Mouse (Mus musculus): Measurements from ENCODE around the gene Scn10a. TPM values are rescaled to one million over a fixed set of nuclear protein-coding genes. Genes with fewer than 3 reads are reported as not detected.

Gene Scn10a
- total and polyA plus RNA-seq, 2 experiments from 2014 or later: 0.05 TPM; not detected in 1

DNA sequence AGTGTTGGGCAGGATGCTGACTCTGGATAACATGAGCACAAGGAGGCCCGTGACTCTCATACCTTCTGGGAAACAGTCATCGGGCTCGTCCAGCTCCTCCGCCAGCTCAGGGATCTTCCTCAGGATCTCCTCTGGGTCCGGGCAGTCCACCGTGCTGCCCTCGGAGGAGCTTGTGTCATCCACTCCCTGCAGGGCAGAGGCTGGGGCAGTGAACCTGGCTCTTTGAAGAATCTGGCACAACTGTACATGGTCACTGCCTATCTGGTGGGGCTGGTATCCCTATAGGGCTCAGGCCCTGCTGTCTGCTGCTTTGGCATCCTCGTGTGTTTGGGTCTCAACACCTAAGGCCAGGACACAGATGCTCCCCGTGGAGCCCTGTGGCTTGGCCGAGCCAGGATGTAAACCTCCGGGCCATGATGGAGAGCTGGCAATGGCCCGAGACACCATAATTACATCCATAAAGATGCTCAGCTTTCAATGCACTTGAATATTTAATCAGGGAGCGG lies 87.7 kb downstream of the Scn10a start:
- H3K4me3 ChIP-seq (ENCODE audit: low read length): no peak overlapping the region
- no peak overlapping the region for H3K4me2 ChIP-seq (ENCODE audit: low read depth, low read length)
- no peak overlapping the region for H3K27ac ChIP-seq
- H3K36me3 ChIP-seq (ENCODE audit: insufficient read depth, low read length): no peaks in the 10 kb centered on the region
- H3K9ac ChIP-seq (replicated peaks; ENCODE audit: low read length): no peak overlapping the region
- ATAC-seq (no peak), DNase-seq (ENCODE audit: low spot score) (peak; percentile 35)
- H3K27me3 ChIP-seq (ENCODE audit: insufficient read depth, low read length): no peaks in the 10 kb centered on the region
- WGBS: 51% methylated on average over 13 of the region's 13 CpGs
- H3K4me1 ChIP-seq (ENCODE audit: insufficient read depth, low read length): no peaks in the 10 kb centered on the region
- TF ChIP-seq CTCF (IDR thresholded peaks at IDR 0.05; ENCODE audit: low read depth): no peak
- no peaks in the 10 kb centered on the region for H3K9me3 ChIP-seq (ENCODE audit: low read length)

DNA sequence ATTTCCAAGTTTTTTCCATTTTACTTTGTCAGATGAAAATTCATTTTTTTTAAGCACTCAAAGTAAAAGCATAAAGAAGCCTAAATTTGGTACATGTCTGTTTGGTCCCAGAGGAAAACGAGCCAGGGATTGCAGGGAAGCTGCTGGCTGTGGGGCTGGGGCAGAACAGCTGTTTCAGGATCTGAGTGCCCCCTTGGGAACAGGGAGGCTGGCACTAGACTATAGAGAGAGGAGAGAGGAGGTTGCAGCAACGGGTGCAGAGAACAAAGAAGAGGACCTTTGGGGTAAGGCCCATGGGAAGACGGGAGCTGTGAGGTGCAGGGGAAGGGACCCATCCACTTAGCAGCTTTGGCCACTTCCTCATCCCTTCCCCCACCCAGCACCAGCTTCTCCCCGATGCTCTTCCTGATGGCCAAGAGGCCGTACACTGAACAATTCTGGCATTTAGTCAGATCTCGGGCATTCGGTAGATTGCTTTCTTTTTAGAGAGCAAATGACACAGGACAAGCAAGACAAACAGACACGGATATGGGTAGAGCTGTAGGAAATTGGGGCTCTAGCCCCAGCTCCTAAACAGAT lies 90.3 kb downstream of the Scn10a start:
- Histone ChIP-seq H3K4me3 (ENCODE audit: low read length) (no peak overlapping the region), H3K4me2 (ENCODE audit: low read depth, low read length) (no peak overlapping the region), H3K4me1 (ENCODE audit: insufficient read depth, low read length) (no peaks in the 10 kb centered on the region), H3K9me3 (ENCODE audit: low read length) (no peaks in the 10 kb centered on the region; the same call in 1 of the 2 replicates), H3K27me3 (ENCODE audit: insufficient read depth, low read length) (no peaks in the 10 kb centered on the region), H3K27ac (no peak overlapping the region), H3K36me3 (ENCODE audit: insufficient read depth, low read length) (no peaks in the 10 kb centered on the region), H3K9ac (replicated peaks; ENCODE audit: low read length) (no peak overlapping the region)
- WGBS: 53% methylated on average over 8 of the region's 8 CpGs
- DNase-seq (ENCODE audit: low spot score): no peak
- ATAC-seq: no peak
- no peak for TF ChIP-seq CTCF (IDR thresholded peaks at IDR 0.05; ENCODE audit: low read depth)

DNA sequence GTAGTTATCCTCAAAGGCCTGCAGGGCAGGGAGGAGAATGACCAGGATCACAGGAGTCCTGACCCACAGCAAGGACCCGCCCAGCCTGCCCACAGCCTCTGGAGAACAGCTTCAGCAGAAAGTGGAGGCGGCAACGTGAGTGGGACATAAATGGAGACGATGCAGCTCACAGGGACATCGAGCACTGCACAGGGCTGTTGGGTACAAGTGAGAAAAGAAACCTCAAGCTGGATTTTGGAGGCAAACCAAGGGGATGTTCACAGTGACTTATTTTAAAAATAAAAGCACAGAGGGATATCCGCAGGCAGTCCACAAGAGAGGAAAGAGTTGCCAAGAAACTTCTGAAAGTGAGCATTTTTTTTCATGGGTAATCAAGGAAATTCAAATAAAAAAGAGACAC lies 91.9 kb downstream of the Scn10a start:
- H3K4me1 ChIP-seq (ENCODE audit: insufficient read depth, low read length): no peaks in the 10 kb centered on the region
- H3K27me3 ChIP-seq (ENCODE audit: insufficient read depth, low read length): no peaks in the 10 kb centered on the region
- TF ChIP-seq CTCF (IDR thresholded peaks at IDR 0.05; ENCODE audit: low read depth): no peak
- H3K9me3 ChIP-seq (ENCODE audit: low read length): no peaks in the 10 kb centered on the region; the same call in 1 of the 2 replicates
- H3K4me3 ChIP-seq (ENCODE audit: low read length): no peak overlapping the region
- no peak overlapping the region for H3K4me2 ChIP-seq (ENCODE audit: low read depth, low read length)
- H3K9ac ChIP-seq (replicated peaks; ENCODE audit: low read length): no peak overlapping the region
- H3K27ac ChIP-seq: no peak overlapping the region
- 73% methylated on average over 6 of the region's 6 CpGs for WGBS
- ATAC-seq: no peak
- no peaks in the 10 kb centered on the region for H3K36me3 ChIP-seq (ENCODE audit: insufficient read depth, low read length)
- DNase-seq (ENCODE audit: low spot score): no peak

DNA sequence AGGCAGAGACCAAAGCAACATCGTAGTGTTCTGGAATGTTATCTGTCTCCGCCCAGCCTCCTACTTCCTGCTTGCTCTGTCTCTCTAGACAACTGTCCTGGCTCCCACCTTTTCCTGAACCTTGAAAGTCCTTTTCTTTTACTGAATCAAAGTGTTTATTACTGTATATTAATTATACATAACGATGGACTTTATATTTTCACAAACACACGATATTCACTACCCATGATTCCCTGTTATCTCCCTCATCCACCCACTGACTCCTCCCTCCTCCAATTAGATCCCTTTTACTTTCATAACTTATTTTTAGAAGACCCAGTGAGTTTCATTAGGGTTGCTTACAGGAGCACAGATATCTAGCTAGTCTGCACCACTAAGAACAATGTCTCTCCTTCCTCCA lies 95.0 kb downstream of the Scn10a start:
- DNase-seq (ENCODE audit: low spot score) (no peak), ATAC-seq (no peak)
- H3K27ac ChIP-seq: no peak overlapping the region
- no peaks in the 10 kb centered on the region for H3K36me3 ChIP-seq (ENCODE audit: insufficient read depth, low read length)
- 92% methylated on average over 4 of the region's 4 CpGs for WGBS
- H3K4me2 ChIP-seq (ENCODE audit: low read depth, low read length): no peak overlapping the region
- H3K9ac ChIP-seq (replicated peaks; ENCODE audit: low read length): no peak overlapping the region
- H3K9me3 ChIP-seq (ENCODE audit: low read length): no peaks in the 10 kb centered on the region; the same call in 1 of the 2 replicates
- H3K4me1 ChIP-seq (ENCODE audit: insufficient read depth, low read length): no peaks in the 10 kb centered on the region
- TF ChIP-seq CTCF (IDR thresholded peaks at IDR 0.05; ENCODE audit: low read depth): no peak
- no peak overlapping the region for H3K4me3 ChIP-seq (ENCODE audit: low read length)
- no peaks in the 10 kb centered on the region for H3K27me3 ChIP-seq (ENCODE audit: insufficient read depth, low read length)

DNA sequence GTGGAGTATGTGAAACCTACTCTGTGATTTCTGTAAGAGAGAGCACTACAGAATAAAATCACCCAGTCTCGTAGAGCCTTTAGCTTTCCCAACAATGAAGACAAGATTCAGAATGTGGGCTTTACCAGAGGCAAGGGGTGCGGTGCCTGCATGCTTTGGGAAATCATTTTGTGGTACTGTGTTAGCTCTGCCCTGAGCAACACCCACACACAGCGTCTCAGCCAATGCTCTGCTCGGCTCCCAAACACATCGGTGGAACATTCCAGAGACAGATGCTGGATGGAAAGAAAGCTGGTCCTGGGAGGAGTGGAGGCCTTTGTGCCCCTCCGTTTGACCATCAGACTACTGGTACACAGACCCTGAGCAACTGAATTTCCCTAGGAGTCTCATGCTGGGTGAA lies 104.3 kb downstream of the Scn10a start:
- Histone ChIP-seq H3K4me3 (ENCODE audit: low read length) (no peak overlapping the region), H3K27ac (no peak overlapping the region), H3K36me3 (ENCODE audit: insufficient read depth, low read length) (no peaks in the 10 kb centered on the region), H3K4me1 (ENCODE audit: insufficient read depth, low read length) (no peaks in the 10 kb centered on the region), H3K4me2 (ENCODE audit: low read depth, low read length) (no peak overlapping the region), H3K9ac (replicated peaks; ENCODE audit: low read length) (no peak overlapping the region), H3K27me3 (ENCODE audit: insufficient read depth, low read length) (no peaks in the 10 kb centered on the region), H3K9me3 (ENCODE audit: low read length) (no peaks in the 10 kb centered on the region)
- no peak for DNase-seq (ENCODE audit: low spot score)
- TF ChIP-seq CTCF (IDR thresholded peaks at IDR 0.05; ENCODE audit: low read depth): no peak
- WGBS: 82% methylated on average over 6 of the region's 6 CpGs
- ATAC-seq: no peak

DNA sequence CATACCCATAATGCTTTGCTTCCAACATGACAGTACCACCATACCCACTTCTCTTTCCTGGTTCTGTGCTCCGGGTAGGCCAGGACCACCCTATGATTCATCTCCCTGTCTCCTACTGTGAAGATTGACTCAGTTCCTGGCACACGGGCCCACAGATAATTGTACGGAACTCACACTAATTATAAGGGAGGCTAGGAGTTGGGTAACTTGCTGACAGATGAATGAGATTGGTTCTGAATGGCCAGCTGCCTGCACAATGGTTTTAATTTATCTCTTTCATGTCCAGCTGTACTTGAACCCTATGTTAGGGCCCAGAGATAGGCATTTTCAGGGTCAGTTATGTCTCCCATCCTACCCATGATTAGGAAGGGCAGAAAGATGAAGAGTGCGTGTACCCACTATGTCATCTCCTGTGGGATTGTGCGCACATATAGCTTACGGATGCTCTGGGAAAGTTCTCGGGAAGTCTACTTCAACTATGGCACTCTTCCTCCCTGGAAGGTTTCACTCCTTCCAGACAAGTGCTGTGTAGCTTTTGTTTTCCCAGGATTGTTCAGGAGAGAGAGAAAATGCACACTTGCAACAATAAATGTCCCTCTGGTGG lies 108.5 kb downstream of the Scn10a start:
- no peak overlapping the region for H3K4me2 ChIP-seq (ENCODE audit: low read depth, low read length)
- H3K4me3 ChIP-seq (ENCODE audit: low read length): no peak overlapping the region
- no peaks in the 10 kb centered on the region for H3K4me1 ChIP-seq (ENCODE audit: insufficient read depth, low read length)
- H3K27me3 ChIP-seq (ENCODE audit: insufficient read depth, low read length): no peaks in the 10 kb centered on the region
- H3K9ac ChIP-seq (replicated peaks; ENCODE audit: low read length): no peak overlapping the region
- no peak for ATAC-seq
- 83% methylated on average over 7 of the region's 7 CpGs for WGBS
- TF ChIP-seq CTCF (IDR thresholded peaks at IDR 0.05; ENCODE audit: low read depth): no peak
- no peaks in the 10 kb centered on the region for H3K9me3 ChIP-seq (ENCODE audit: low read length)
- no peak for DNase-seq (ENCODE audit: low spot score)
- H3K27ac ChIP-seq: no peak overlapping the region
- no peaks in the 10 kb centered on the region for H3K36me3 ChIP-seq (ENCODE audit: insufficient read depth, low read length)

DNA sequence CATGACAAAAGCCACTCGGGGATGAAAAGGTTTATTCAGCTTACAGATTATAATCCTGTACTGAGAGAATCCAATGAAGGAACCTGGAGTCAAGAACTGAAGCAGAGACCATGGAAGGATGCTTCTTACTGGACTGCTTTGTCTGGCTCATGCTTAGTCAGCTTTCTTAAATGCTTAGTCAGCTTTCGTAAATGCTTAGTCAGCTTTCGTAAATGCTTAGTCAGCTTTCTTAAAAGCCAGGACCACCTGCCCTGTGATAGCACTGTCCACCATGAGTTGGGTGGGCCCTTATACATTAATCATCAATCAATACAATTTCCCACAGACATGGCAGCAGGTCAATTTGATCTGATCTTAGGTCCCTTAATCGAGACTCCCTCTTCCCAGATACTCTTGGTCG lies 112.2 kb downstream of the Scn10a start:
- no peak for DNase-seq (ENCODE audit: low spot score)
- Histone ChIP-seq H3K4me1 (ENCODE audit: insufficient read depth, low read length) (no peaks in the 10 kb centered on the region), H3K4me2 (ENCODE audit: low read depth, low read length) (no peak overlapping the region), H3K27ac (no peak overlapping the region), H3K27me3 (ENCODE audit: insufficient read depth, low read length) (no peaks in the 10 kb centered on the region), H3K9me3 (ENCODE audit: low read length) (no peaks in the 10 kb centered on the region), H3K9ac (replicated peaks; ENCODE audit: low read length) (no peak overlapping the region), H3K4me3 (ENCODE audit: low read length) (no peak overlapping the region), H3K36me3 (ENCODE audit: insufficient read depth, low read length) (no peaks in the 10 kb centered on the region)
- TF ChIP-seq CTCF (IDR thresholded peaks at IDR 0.05; ENCODE audit: low read depth): no peak
- no peak for ATAC-seq
- WGBS: 93% methylated on average over 5 of the region's 5 CpGs

All from hindbrain, postnatal 0 days (tissue).